Mouse (Mus musculus) hindbrain, postnatal 0 days (tissue): ENCODE results near the gene Nlk. TPM values are rescaled to one million over a fixed set of nuclear protein-coding genes. Genes with fewer than 3 reads are reported as not detected.

Experiments used
- ATAC-seq: fragments of 200-750 bp; cut with Nextera tagmentation; 2 replicates; pipeline ENCODE4 v1.8.0; 2017; ENCODE audit warnings: mild to moderate bottlenecking, moderate TSS enrichment, moderate library complexity
- DNase-seq: peaks from one replicate; pipeline ENCODE4 v3.0.0-alpha.2; 2015; ENCODE audit warnings: low spot score
- H3K27ac ChIP-seq: fragments of 300-500 bp; sonication (generic); 2 replicates; pipeline ENCODE4 v1.5.1; 2014; ENCODE audit warnings: mild to moderate bottlenecking
- H3K27me3 ChIP-seq: fragments of 300-500 bp; sonication (generic); 2 replicates; pipeline ENCODE4 v1.6.1; 2014; ENCODE audit warnings: low read length, mixed read lengths; ENCODE audit not compliant: insufficient read depth
- H3K36me3 ChIP-seq: fragments of 300-500 bp; sonication (generic); 2 replicates; pipeline ENCODE4 v1.6.1; 2014; ENCODE audit warnings: low read length, mixed read lengths; ENCODE audit not compliant: insufficient read depth
- H3K4me1 ChIP-seq: fragments of 300-500 bp; sonication (generic); 2 replicates; pipeline ENCODE4 v1.6.1; 2014; ENCODE audit warnings: antibody characterized with exemption, low read length, mixed read lengths; ENCODE audit not compliant: insufficient read depth
- H3K4me2 ChIP-seq: fragments of 300-500 bp; sonication (generic); 2 replicates; pipeline ENCODE4 v1.6.1; 2014; ENCODE audit warnings: low read depth, mild to moderate bottlenecking, low read length, moderate library complexity, mixed read lengths
- H3K4me3 ChIP-seq: fragments of 300-500 bp; sonication (generic); 2 replicates; pipeline ENCODE4 v1.5.1; 2014; ENCODE audit warnings: low read length
- H3K9ac ChIP-seq: fragments of 300-500 bp; sonication (generic); replicated peaks from 2 replicates; pipeline ENCODE4 v1.6.1; 2014; ENCODE audit warnings: mild to moderate bottlenecking, low read length, moderate library complexity, mixed read lengths
- H3K9me3 ChIP-seq: fragments of 300-500 bp; sonication (generic); 2 replicates; pipeline ENCODE4 v1.6.1; 2016; ENCODE audit warnings: low read length, mixed read lengths
- CTCF ChIP-seq: IDR thresholded peaks from 2 replicates; pipeline ENCODE4 v1.5.1; 2016; ENCODE audit warnings: antibody characterized with exemption, control low read depth, low read depth
- WGBS: fragments of 180-500 bp; shearing (Covaris S2); extraction: QIAGEN DNeasy Blood & Tissue Kit; methylation state at CpG from one replicate; pipeline ENCODE4 v1.1.7; 2014; 5-methylcytosine and 5-hydroxymethylcytosine counted together
- polyA plus RNA-seq: library from polyadenylated mRNA; unstranded; fragments of >200 nt; fragmentation: Nextera tagmentation; extraction: Ambion mirVana; gene quantifications from 2 replicates; pipeline ENCODE4 v1.2.1, GENCODE M21; 2015
- total RNA-seq: library from RNA; depleted of rRNA; stranded (reverse); fragments of >200 nt; gene quantifications from 2 replicates; pipeline ENCODE4 v1.2.3, GENCODE M21; 2014

Gene Nlk
- total and polyA plus RNA-seq, 2 experiments from 2014 or later, result 20.0 to 36.7 TPM

DNA sequence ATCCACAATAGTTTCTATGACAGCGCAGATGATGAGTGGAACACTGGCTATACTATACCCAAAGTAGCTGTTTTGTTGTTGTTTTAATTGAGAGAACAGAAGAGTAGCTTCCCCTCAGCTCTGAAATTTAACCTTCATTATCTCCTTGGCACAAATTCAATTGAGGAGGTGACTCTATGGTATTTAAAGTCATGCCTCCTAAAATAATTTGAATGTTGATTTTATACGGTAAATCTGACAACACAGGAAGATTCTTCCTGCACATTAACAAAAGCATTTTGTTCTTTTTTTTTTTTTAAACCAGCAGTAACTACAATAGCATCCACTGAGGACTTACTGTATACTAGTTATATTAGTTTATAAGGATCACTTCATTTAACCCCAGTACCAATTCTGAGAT lies 6.0 kb downstream of the Nlk start:
- Histone ChIP-seq H3K9ac (no peak overlapping the region), H3K4me3 (no peak overlapping the region), H3K27me3 (no peaks in the 10 kb centered on the region), H3K4me1 (peaks cover 26% of the 10 kb centered on the region), H3K27ac (no peak overlapping the region), H3K4me2 (no peak overlapping the region), H3K9me3 (no peaks in the 10 kb centered on the region), H3K36me3 (no peaks in the 10 kb centered on the region)
- WGBS, result 53% methylated on average over 2 of the region's 2 CpGs
- TF ChIP-seq CTCF, result no peak
- no peak for DNase-seq
- no peak for ATAC-seq

DNA sequence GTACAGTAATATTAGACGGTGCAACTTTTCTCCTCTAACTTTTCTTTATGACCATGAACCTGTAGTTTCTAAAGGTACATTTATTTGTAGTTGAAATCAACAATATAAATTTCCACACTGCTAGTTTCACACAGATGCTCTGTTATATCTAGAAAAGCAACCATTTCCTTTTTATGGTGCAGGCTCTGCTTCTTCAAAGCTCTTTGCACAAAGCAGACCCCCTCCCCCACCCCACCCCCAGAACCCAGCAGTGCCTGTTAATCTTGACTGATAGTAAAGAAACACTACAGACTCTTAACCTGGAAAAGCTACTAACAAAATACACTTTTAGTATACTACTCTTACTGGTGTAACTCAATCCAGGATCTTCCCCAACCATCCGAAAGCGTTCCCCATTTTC lies 6.6 kb downstream of the Nlk start:
- WGBS, result 81% methylated on average over 3 of the region's 3 CpGs
- Histone ChIP-seq H3K27me3 (no peaks in the 10 kb centered on the region), H3K27ac (no peak overlapping the region), H3K4me2 (no peak overlapping the region), H3K9me3 (no peaks in the 10 kb centered on the region), H3K4me3 (no peak overlapping the region), H3K4me1 (peaks cover 20% of the 10 kb centered on the region), H3K36me3 (no peaks in the 10 kb centered on the region), H3K9ac (no peak overlapping the region)
- DNase-seq (no peak), ATAC-seq (no peak)
- TF ChIP-seq CTCF, result no peak

DNA sequence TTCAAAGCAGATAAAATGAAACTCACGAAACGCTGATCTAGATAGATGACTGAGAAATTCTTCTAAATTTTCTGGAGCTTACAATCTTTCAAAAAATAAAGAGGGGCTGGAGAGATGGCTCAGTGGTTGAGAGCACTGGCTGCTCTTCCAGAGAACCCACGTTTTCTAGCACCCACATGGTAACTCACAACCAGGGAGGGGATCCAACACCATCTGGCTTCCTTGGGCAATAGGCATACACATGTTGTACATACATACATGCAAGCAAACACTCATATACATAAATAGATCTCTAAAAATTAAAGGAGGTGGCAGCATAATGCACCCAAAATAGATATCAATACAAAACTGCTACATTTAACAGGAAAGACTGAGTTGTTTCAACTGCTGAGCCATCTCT lies 16.1 kb downstream of the Nlk start:
- Histone ChIP-seq H3K9ac (no peak overlapping the region), H3K9me3 (no peaks in the 10 kb centered on the region), H3K27me3 (no peaks in the 10 kb centered on the region), H3K4me1 (no peaks in the 10 kb centered on the region), H3K4me2 (no peak overlapping the region), H3K36me3 (no peaks in the 10 kb centered on the region), H3K4me3 (no peak overlapping the region), H3K27ac (no peak overlapping the region)
- DNase-seq (no peak), ATAC-seq (no peak)
- 79% methylated on average over 3 of the region's 3 CpGs for WGBS
- no peak for TF ChIP-seq CTCF

DNA sequence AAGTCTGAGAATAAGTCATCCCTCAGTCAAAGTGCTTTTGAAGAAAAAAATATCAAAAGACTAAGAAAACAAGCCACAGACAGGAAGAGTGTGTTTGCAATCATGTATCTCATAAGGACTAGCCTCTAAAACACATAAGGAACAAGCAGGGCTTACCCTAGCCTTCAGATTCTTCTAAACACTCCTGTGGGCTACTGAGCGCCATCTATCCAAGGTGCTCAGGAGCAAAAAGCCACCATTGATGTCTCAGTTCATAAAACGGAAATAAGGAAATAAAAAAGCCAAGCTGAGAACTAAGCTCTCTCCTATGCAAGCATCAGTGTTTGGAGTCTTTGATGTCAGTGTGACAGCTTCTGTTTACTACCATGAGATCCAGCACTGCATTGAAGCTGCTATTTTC lies 18.4 kb downstream of the Nlk start:
- no peaks in the 10 kb centered on the region for H3K9me3 ChIP-seq
- H3K27ac ChIP-seq, result no peak overlapping the region
- no peak for TF ChIP-seq CTCF
- ATAC-seq (no peak), DNase-seq (no peak)
- no peak overlapping the region for H3K9ac ChIP-seq
- 71% methylated on average over 2 of the region's 2 CpGs for WGBS
- no peak overlapping the region for H3K4me3 ChIP-seq
- H3K4me2 ChIP-seq, result no peak overlapping the region
- H3K4me1 ChIP-seq, result no peaks in the 10 kb centered on the region
- H3K27me3 ChIP-seq, result no peaks in the 10 kb centered on the region
- H3K36me3 ChIP-seq, result no peaks in the 10 kb centered on the region

DNA sequence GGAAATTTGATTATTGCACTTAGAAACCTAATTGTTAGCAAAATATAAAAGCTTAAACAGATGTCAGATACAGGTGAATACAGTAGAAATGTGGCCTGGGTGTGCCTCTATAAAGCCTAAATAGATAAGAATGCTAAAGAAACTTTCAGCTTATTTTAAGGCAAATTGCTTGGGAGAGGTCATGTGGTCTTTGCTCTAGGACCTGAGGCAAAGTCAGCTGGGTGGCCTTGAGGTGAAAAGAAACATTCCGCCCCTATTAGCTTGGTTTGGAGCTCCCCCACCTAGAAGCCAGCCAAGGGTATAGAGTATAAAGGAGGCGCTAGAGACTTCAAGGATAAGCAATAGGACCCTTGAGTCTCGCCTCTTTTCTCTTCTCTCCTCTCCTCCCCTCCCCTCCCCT lies 28.5 kb downstream of the Nlk start:
- Histone ChIP-seq H3K36me3 (no peaks in the 10 kb centered on the region), H3K4me3 (no peak overlapping the region), H3K27ac (no peak overlapping the region), H3K4me2 (no peak overlapping the region), H3K27me3 (no peaks in the 10 kb centered on the region), H3K9me3 (no peaks in the 10 kb centered on the region), H3K4me1 (no peaks in the 10 kb centered on the region), H3K9ac (no peak overlapping the region)
- DNase-seq (no peak), ATAC-seq (no peak)
- TF ChIP-seq CTCF, result no peak
- WGBS, result 35% methylated on average over 3 of the region's 3 CpGs

DNA sequence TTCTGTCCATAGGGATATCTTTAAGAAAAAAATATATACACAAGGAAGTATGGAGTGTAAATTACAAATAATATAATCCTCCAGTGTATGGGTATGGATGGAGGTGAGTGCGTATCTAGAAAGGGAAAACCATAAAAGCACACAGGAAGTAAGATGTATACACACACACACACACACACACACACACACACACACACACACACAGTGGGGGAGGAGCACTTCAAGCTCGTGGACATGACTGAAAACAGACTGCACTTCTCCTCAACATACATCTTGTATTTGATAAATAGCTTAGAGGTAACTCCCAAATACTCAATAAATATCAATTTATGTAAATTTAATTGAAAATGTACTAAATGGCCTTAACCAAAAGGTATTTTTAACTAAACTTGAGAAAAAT lies 32.3 kb downstream of the Nlk start:
- Histone ChIP-seq H3K27ac (no peak overlapping the region), H3K36me3 (no peaks in the 10 kb centered on the region), H3K4me1 (no peaks in the 10 kb centered on the region), H3K9ac (no peak overlapping the region), H3K27me3 (no peaks in the 10 kb centered on the region), H3K4me3 (no peak overlapping the region), H3K4me2 (no peak overlapping the region), H3K9me3 (no peaks in the 10 kb centered on the region)
- TF ChIP-seq CTCF, result no peak
- 76% methylated on average over 2 of the region's 2 CpGs for WGBS
- DNase-seq (no peak), ATAC-seq (no peak)

GRCm38 (mm10) chr11:78663916-78664315 lies 33.3 kb downstream of the Nlk start:
- no peak overlapping the region for H3K9ac ChIP-seq
- H3K4me1 ChIP-seq, result no peaks in the 10 kb centered on the region
- no peak overlapping the region for H3K4me2 ChIP-seq
- H3K27ac ChIP-seq, result no peak overlapping the region
- no peaks in the 10 kb centered on the region for H3K27me3 ChIP-seq
- TF ChIP-seq CTCF, result no peak
- no peak overlapping the region for H3K4me3 ChIP-seq
- WGBS, result 60% methylated on average over 4 of the region's 4 CpGs
- no peak for ATAC-seq
- no peaks in the 10 kb centered on the region for H3K36me3 ChIP-seq
- no peaks in the 10 kb centered on the region for H3K9me3 ChIP-seq
- no peak for DNase-seq
